Mouse (Mus musculus) stomach, postnatal 0 days (tissue): Measurements from ENCODE around the gene Gramd2. TPM values are rescaled to one million over a fixed set of nuclear protein-coding genes. Genes with fewer than 3 reads are reported as not detected.

Source experiments
- ATAC-seq: fragments of 200-750 bp; cut with Nextera tagmentation; 2 replicates; pipeline ENCODE4 v1.8.0; 2017; ENCODE audit not compliant: low FRiP score, low TSS enrichment
- DNase-seq: peaks from one replicate; pipeline ENCODE4 v3.0.0-alpha.2; 2016; ENCODE audit warnings: low spot score
- H3K27ac ChIP-seq: fragments of 300-500 bp; sonication (generic); replicated peaks from 2 replicates; pipeline ENCODE4 v1.5.1; 2014; ENCODE audit warnings: mild to moderate bottlenecking, control low read depth
- H3K27me3 ChIP-seq: fragments of 300-500 bp; sonication (generic); 2 replicates; pipeline ENCODE4 v1.6.1; 2014; ENCODE audit warnings: low read length; ENCODE audit not compliant: control insufficient read depth, insufficient read depth
- H3K36me3 ChIP-seq: fragments of 300-500 bp; sonication (generic); 2 replicates; pipeline ENCODE4 v1.6.1; 2014; ENCODE audit warnings: low read length, mixed read lengths; ENCODE audit not compliant: control insufficient read depth, insufficient read depth
- H3K4me1 ChIP-seq: fragments of 300-500 bp; sonication (generic); replicated peaks from 2 replicates; pipeline ENCODE4 v1.6.1; 2014; ENCODE audit warnings: antibody characterized with exemption; ENCODE audit not compliant: control insufficient read depth, insufficient read depth
- H3K4me2 ChIP-seq: fragments of 300-500 bp; sonication (generic); replicated peaks from 2 replicates; pipeline ENCODE4 v1.6.1; 2014; ENCODE audit warnings: low read depth, mild to moderate bottlenecking, control low read depth, moderate library complexity
- H3K4me3 ChIP-seq: fragments of 300-500 bp; sonication (generic); 2 replicates; pipeline ENCODE4 v1.5.1; 2014; ENCODE audit warnings: low read depth, low read length, control low read depth
- H3K9ac ChIP-seq: fragments of 300-500 bp; sonication (generic); 2 replicates; pipeline ENCODE4 v1.6.1; 2014; ENCODE audit warnings: mild to moderate bottlenecking, low read length, control low read depth, mixed read lengths
- H3K9me3 ChIP-seq: fragments of 300-500 bp; sonication (generic); 2 replicates; pipeline ENCODE4 v1.6.1; 2016; ENCODE audit warnings: low read length; ENCODE audit not compliant: control insufficient read depth
- CTCF ChIP-seq: IDR thresholded peaks from 2 replicates; pipeline ENCODE4 v1.5.1; 2016; ENCODE audit warnings: antibody characterized with exemption, low read depth, mild to moderate bottlenecking, moderate library complexity
- EP300 ChIP-seq: optimal IDR thresholded peaks from 2 replicates; pipeline ENCODE3; 2016; ENCODE audit warnings: antibody characterized with exemption
- WGBS: fragments of 180-500 bp; shearing (Covaris S2); extraction: QIAGEN DNeasy Blood & Tissue Kit; methylation state at CpG from one replicate; pipeline ENCODE4 v1.1.7; 2014; 5-methylcytosine and 5-hydroxymethylcytosine counted together
- polyA plus RNA-seq: library from polyadenylated mRNA; unstranded; fragments of >200 nt; fragmentation: Nextera tagmentation; extraction: Ambion mirVana; gene quantifications from 2 replicates; pipeline ENCODE4 v1.2.1, GENCODE M21; 2015

The Gramd2 gene
- polyA plus RNA-seq, 1 experiment from 2014 or later = 5.9 TPM

DNA sequence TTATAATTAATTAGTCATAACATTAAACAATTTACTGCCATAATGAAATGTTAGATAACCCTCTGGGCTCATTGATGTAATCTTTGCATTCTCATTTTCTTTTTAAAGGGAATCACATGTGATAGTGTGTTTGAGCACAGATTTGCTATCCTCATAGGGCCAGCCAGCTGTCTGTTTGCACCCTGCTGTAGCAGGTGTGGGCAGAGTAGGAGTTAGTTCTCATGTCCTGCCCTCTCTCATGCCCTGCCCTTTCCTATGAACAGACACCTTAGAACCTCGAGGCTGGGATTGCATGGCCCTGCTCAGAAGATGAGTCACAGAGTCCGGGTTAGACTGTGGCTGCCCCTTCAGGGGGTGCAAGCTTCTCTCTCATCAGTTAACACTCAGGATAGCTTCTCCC, 6.5 kb upstream of the Gramd2 start:
- DNase-seq (no peak), ATAC-seq (no peak)
- WGBS = 52% methylated on average over 2 of the region's 2 CpGs
- Histone ChIP-seq H3K36me3 (peaks cover 47% of the 10 kb centered on the region), H3K9me3 (no peaks in the 10 kb centered on the region), H3K9ac (no peak overlapping the region), H3K4me2 (no peak overlapping the region), H3K27me3 (no peaks in the 10 kb centered on the region), H3K27ac (no peak overlapping the region), H3K4me1 (no peaks in the 10 kb centered on the region), H3K4me3 (no peak overlapping the region)
- TF ChIP-seq EP300 = no peak
- no peak for TF ChIP-seq CTCF

DNA sequence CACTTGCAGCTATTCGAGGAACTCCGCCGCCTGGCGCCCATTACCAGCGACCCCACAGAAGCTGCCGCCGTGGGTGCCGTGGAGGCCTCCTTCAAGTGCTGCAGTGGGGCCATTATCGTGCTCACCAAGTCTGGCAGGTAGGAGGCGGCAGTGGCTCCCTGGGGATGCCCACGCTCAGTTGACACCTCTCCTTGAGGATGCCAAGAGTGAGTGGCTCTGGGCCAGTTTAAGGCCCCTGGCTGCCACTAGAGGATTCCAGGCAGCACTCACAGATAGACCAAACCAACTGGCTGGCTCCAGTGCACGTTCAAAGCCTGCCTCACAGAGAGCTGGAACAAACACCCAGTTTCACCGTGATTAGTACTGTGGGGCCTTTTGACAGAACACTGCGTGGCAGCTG, 4.3 kb upstream of the Gramd2 start:
- DNase-seq (no peak), ATAC-seq (no peak)
- 85% methylated on average over 14 of the region's 14 CpGs for WGBS
- H3K9ac ChIP-seq = no peak overlapping the region
- H3K36me3 ChIP-seq = peaks cover 37% of the 10 kb centered on the region
- no peak overlapping the region for H3K4me3 ChIP-seq
- TF ChIP-seq EP300 = no peak
- no peak for TF ChIP-seq CTCF
- H3K4me1 ChIP-seq = peaks cover 1% of the 10 kb centered on the region; the same call in 1 of the 2 replicates
- H3K27ac ChIP-seq = no peak overlapping the region
- H3K9me3 ChIP-seq = no peaks in the 10 kb centered on the region
- no peaks in the 10 kb centered on the region for H3K27me3 ChIP-seq
- H3K4me2 ChIP-seq = no peak overlapping the region

DNA sequence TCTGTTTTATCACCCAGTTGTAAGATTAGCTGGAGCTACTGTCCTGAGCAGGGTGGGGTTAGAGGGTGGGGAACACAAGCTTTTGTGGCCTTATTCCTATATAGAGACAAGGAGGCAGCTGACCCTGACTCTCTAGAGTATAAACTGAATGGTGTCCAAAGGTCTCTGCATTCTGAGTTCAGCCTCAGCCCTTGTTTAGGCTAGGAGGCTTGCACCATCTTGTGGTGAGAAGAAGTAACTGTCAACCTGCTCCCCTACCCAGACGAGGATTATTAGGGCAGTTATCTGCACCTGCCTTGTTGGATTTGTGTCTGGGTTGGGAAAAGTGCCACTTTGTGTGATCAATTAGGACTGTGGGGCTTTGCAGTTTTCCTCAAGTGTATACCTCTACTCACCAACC, 1.6 kb upstream of the Gramd2 start:
- Histone ChIP-seq H3K36me3 (peaks cover 24% of the 10 kb centered on the region), H3K4me2 (no peak overlapping the region), H3K9ac (no peak overlapping the region), H3K27ac (no peak overlapping the region), H3K4me3 (no peak overlapping the region), H3K4me1 (peaks cover 3% of the 10 kb centered on the region; the same call in 1 of the 2 replicates), H3K27me3 (no peaks in the 10 kb centered on the region), H3K9me3 (no peaks in the 10 kb centered on the region)
- DNase-seq = peak; percentile 40
- peak; percentile 47 for ATAC-seq
- TF ChIP-seq CTCF = peak; percentile 88
- TF ChIP-seq EP300 = no peak
- 6% methylated on average over 1 of the region's 1 CpGs for WGBS

GRCm38 (mm10) chr9:59680534-59680875, 561 bp downstream of the Gramd2 start:
- H3K36me3 ChIP-seq = peaks cover 6% of the 10 kb centered on the region; the same call in 1 of the 2 replicates
- 16% methylated on average over 16 of the region's 16 CpGs for WGBS
- H3K27ac ChIP-seq = peak overlapping the region; percentile 81
- H3K9ac ChIP-seq = peak overlapping the region; percentile 66
- no peaks in the 10 kb centered on the region for H3K27me3 ChIP-seq
- peak; percentile 56 for ATAC-seq
- peaks cover 3% of the 10 kb centered on the region; the same call in 1 of the 2 replicates for H3K4me1 ChIP-seq
- no peak for TF ChIP-seq EP300
- no peak for TF ChIP-seq CTCF
- peak overlapping the region; percentile 83 for H3K4me2 ChIP-seq
- peak overlapping the region; percentile 54 for H3K4me3 ChIP-seq
- DNase-seq = peak; percentile 61
- H3K9me3 ChIP-seq = no peaks in the 10 kb centered on the region

- H3K27ac ChIP-seq = no peak overlapping the region
- H3K9ac ChIP-seq = no peak overlapping the region
- H3K9me3 ChIP-seq = no peaks in the 10 kb centered on the region
- TF ChIP-seq CTCF (no peak), EP300 (no peak)
- H3K4me3 ChIP-seq = no peak overlapping the region
- ATAC-seq = no peak
- WGBS = 47% methylated on average over 2 of the region's 2 CpGs
- peaks cover 3% of the 10 kb centered on the region; the same call in 1 of the 2 replicates for H3K4me1 ChIP-seq
- no peaks in the 10 kb centered on the region for H3K36me3 ChIP-seq
- no peak overlapping the region for H3K4me2 ChIP-seq
- no peaks in the 10 kb centered on the region for H3K27me3 ChIP-seq
- no peak for DNase-seq
Measured at GRCm38 (mm10) chr9:59684020-59684419, 4.1 kb downstream of the Gramd2 start.

DNA sequence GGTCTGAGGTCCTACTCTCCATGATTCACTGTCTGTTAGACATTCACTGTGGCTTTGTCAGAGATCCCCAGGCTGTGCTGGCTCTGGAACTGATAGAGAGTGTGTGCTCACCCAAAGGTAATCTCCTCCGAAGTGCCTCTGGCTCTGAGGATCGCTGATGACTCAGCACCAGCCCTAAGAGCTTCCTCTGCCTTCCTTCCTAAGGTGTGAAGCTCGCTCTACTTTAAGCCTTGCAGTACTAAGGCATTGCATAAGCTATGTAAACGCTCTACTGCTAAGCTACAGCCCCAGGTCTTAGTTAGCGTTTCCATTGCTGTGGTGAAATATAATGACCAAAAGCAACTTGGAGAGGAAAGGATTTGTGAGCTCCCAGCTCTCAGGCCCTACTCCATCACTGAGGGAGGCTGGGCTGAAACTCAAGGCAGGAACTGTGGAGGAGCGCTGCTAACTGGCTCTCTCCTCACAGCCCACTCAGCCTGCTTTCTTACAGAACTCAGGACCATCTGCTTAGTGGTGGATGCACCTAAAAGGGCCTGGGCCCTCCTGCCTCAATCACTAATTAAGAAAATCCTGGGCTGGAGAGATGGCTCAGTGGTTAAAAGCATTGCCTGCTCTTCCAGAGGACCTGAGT, 7.6 kb downstream of the Gramd2 start:
- Histone ChIP-seq H3K27me3 (no peaks in the 10 kb centered on the region), H3K4me1 (peaks cover 8% of the 10 kb centered on the region), H3K4me3 (no peak overlapping the region), H3K36me3 (no peaks in the 10 kb centered on the region), H3K4me2 (no peak overlapping the region), H3K9me3 (no peaks in the 10 kb centered on the region), H3K27ac (peak overlapping the region; percentile 61; the same call in 1 of the 2 replicates), H3K9ac (no peak overlapping the region)
- 25% methylated on average over 6 of the region's 6 CpGs for WGBS
- DNase-seq = no peak
- peak; percentile 71 for ATAC-seq
- no peak for TF ChIP-seq EP300
- TF ChIP-seq CTCF = no peak
